Mouse (Mus musculus) lung, adult 2 months (tissue): ENCODE measurements around the gene Ephb3.

ENCODE experiments used
- CTCF ChIP-seq: fragments of 200-500 bp; IDR thresholded peaks from 2 replicates; pipeline ENCODE4 v1.5.1; 2011; ENCODE audit warnings: mild to moderate bottlenecking, low read length, control low read depth; ENCODE audit not compliant: insufficient read depth
- POLR2A ChIP-seq: fragments of 200-500 bp; IDR thresholded peaks from 2 replicates; pipeline ENCODE4 v1.6.1; 2011; ENCODE audit warnings: low read depth, mild to moderate bottlenecking, control low read depth, low read length, borderline replicate concordance; ENCODE audit errors: extremely low read depth

DNA sequence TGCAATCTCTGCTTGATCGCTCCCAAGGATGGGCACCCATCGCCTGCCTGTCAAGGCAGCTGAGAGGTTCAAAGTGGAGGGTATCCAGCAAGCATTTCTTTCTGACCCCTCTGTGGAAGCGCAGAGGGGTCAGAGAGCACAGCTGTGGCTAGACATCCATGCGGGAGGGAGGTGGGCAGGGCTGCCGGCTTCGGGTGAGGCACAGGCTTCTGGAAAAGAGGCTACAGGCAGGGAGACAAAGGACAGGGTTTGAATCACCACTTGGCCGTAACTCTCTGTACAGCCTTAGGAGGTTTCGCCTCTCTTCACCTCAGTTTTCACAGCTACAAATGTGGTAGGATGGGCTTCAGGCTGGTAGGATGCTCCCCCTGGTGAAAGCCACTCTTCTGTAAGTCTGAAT is 38.4 kb downstream of the Ephb3 start:
- TF ChIP-seq CTCF: no peak
- TF ChIP-seq POLR2A: no peak
